In genomic region chr1:89860017-89860730, GRCm38 (mm10) we compare ENCODE assay signal across 8 mouse cellular contexts.
DNase-seq lines count a peak whose midpoint lies in the region; ATAC-seq and TF ChIP-seq lines count a peak whose summit lies in the region.

No protein-coding gene starts in this region.

- no peak overlapping the region for H3K4me3 ChIP-seq in heart, embryonic 12.5 days
- H3K4me3 ChIP-seq in limb, embryonic 10.5 days = no peak overlapping the region
- H3K4me3 ChIP-seq in stomach, postnatal 0 days (ENCODE audit: low read depth, low read length) = no peak overlapping the region

- H3K36me3 ChIP-seq in heart, embryonic 12.5 days = 0 out of 2 replicates have a peak, but pooled peaks cover 3% of the 10 kb centered on the region
- 0 out of 2 replicates have a peak, but pooled peaks cover 3% of the 10 kb centered on the region for H3K36me3 ChIP-seq in limb, embryonic 10.5 days
- H3K36me3 ChIP-seq in stomach, postnatal 0 days (ENCODE audit: control insufficient read depth, insufficient read depth, low read length) = no peaks in the 10 kb centered on the region

- intact Hi-C loops in gastrocnemius, postnatal 14 days (cut with DNase I; ENCODE audit: low total_unique reads) = no loop called here

- H3K9ac ChIP-seq in heart, embryonic 12.5 days = no peak overlapping the region
- H3K9ac ChIP-seq in stomach, postnatal 0 days (ENCODE audit: low read length) = no peak overlapping the region

- H3K27me3 ChIP-seq in heart, embryonic 12.5 days (replicated peaks) = no peaks in the 10 kb centered on the region
- peaks cover 12% of the 10 kb centered on the region for H3K27me3 ChIP-seq in limb, embryonic 10.5 days (ENCODE audit: low read depth, poor library complexity, severe bottlenecking)
- no peaks in the 10 kb centered on the region for H3K27me3 ChIP-seq in stomach, postnatal 0 days (ENCODE audit: control insufficient read depth, insufficient read depth, low read length)

- ATAC-seq in heart, embryonic 12.5 days (ENCODE audit: insufficient number of reproducible peaks, low FRiP score) = no peak
- ATAC-seq in stomach, postnatal 0 days (ENCODE audit: low FRiP score, low TSS enrichment) = 0 out of 2 replicates have a peak, but pooled peaks have one; percentile 31

- WGBS in heart, embryonic 12.5 days = 60% methylated on average over 2 of the region's 2 CpGs
- 47% methylated on average over 2 of the region's 2 CpGs for WGBS in limb, embryonic 10.5 days
- 50% methylated on average over 2 of the region's 2 CpGs for WGBS in stomach, postnatal 0 days

- 0 out of 2 replicates have a peak, but pooled peaks cover 4% of the 10 kb centered on the region for H3K4me1 ChIP-seq in heart, embryonic 12.5 days (replicated peaks)
- peaks cover 42% of the 10 kb centered on the region for H3K4me1 ChIP-seq in limb, embryonic 10.5 days
- no peaks in the 10 kb centered on the region for H3K4me1 ChIP-seq in stomach, postnatal 0 days (replicated peaks; ENCODE audit: control insufficient read depth, insufficient read depth)

- no peaks in the 10 kb centered on the region for H3K9me3 ChIP-seq in heart, embryonic 12.5 days (replicated peaks)
- H3K9me3 ChIP-seq in limb, embryonic 10.5 days (replicated peaks) = no peaks in the 10 kb centered on the region
- H3K9me3 ChIP-seq in stomach, postnatal 0 days (ENCODE audit: control insufficient read depth, low read length) = no peaks in the 10 kb centered on the region

- peak; percentile 38; the same call in 1 of the 2 replicates for TF ChIP-seq CTCF in brain, embryonic 14.5 days (IDR thresholded peaks at IDR 0.05; ENCODE audit: borderline replicate concordance, extremely low read depth, insufficient read depth, insufficient read length)
- peak; percentile 44 for TF ChIP-seq CTCF in stomach, postnatal 0 days (IDR thresholded peaks at IDR 0.05; ENCODE audit: low read depth)

- no peak overlapping the region for H3K4me2 ChIP-seq in heart, embryonic 12.5 days
- no peak overlapping the region for H3K4me2 ChIP-seq in stomach, postnatal 0 days (replicated peaks; ENCODE audit: low read depth)

- peak; percentile 98 for DNase-seq in heart, adult 11 months
- peak; percentile 65 for DNase-seq in brain, embryonic 14.5 days (ENCODE audit: low read depth)
- DNase-seq in gastrocnemius, postnatal 14 days = peak; percentile 72
- no peak for DNase-seq in limb, embryonic 10.5 days (ENCODE audit: low spot score)
- DNase-seq in stomach, postnatal 0 days (ENCODE audit: low spot score) = peak; percentile 37
- DNase-seq in thymus, postnatal 10 days (ENCODE audit: low spot score in 2 of 2) = no peak
- DNase-seq in layer of hippocampus, adult 9-10 months (ENCODE audit: low spot score) = no peak

- TF ChIP-seq EP300 in stomach, postnatal 0 days (optimal IDR thresholded peaks at IDR 0.05) = no peak

- H3K27ac ChIP-seq in heart, embryonic 12.5 days (ENCODE audit: poor library complexity, severe bottlenecking) = no peak overlapping the region
- H3K27ac ChIP-seq in limb, embryonic 10.5 days = peak overlapping the region; percentile 66
- no peak overlapping the region for H3K27ac ChIP-seq in stomach, postnatal 0 days (replicated peaks)

- TF ChIP-seq POLR2A in brain, embryonic 14.5 days (IDR thresholded peaks at IDR 0.05; ENCODE audit: borderline replicate concordance, extremely low read depth, insufficient read depth, insufficient read length, poor library complexity, severe bottlenecking) = no peak

Comparison
In these comparisons a context has a peak if more than half of its experiments do, and no peak if none do; other contexts are left out.
1. DNase-seq: peak in heart, adult 11 months (single experiment), brain, embryonic 14.5 days (single experiment), gastrocnemius, postnatal 14 days (single experiment) and stomach, postnatal 0 days (single experiment); none in limb, embryonic 10.5 days (single experiment), thymus, postnatal 10 days (0 of 2) and layer of hippocampus, adult 9-10 months (single experiment).